ENCODE assay signal across 8 mouse cellular contexts in the genomic region with DNA sequence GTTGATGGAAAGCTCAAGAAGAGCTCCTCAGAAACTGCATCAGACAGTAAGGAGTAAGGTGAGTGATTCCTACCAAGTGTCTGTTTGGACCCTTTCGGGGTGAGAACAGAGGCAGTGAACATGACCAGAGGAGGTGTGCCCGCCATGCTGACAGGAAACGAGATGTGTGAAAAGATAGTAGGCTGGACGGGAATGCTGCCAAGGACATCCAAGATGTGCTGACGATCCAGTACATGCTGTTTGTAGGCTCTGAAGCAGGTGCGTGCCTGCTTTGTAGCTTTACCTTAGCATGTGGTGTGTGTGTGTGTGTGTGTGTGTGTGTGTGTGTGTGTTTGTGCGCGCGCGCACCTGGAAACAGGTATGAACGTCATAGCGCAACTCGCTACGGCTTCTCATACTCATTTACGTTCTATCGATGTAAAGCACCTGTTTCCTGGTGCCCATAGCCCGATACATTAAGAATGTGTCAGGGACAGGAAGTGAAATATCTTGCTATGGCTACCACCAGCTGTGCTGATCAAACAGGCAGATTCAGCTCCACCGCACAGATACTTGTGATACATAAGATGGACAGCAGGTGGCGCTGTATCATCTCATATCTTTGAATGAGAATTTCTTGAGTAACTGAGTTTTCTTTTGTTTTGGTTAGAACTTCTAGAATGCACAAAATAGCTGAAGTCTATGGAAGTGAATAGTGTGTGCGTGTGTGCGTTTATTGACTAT.
A peak's percentile ranks its signal among the peaks of the same experiment; 100 is the strongest.
DNase-seq lines count a peak whose midpoint lies in the region; ATAC-seq lines count a peak whose summit lies in the region.

No protein-coding gene starts in this region.

- no peak overlapping the region for H3K27ac ChIP-seq in heart, embryonic 11.5 days (ENCODE audit: low read depth, low read length)
- no peak overlapping the region for H3K27ac ChIP-seq in heart, embryonic 13.5 days (replicated peaks)
- H3K27ac ChIP-seq in midbrain, embryonic 11.5 days (ENCODE audit: low read depth, low read length), result no peak overlapping the region

- H3K9ac ChIP-seq in heart, embryonic 11.5 days (ENCODE audit: low read depth, low read length), result no peak overlapping the region
- H3K9ac ChIP-seq in heart, embryonic 13.5 days, result no peak overlapping the region
- no peak overlapping the region for H3K9ac ChIP-seq in midbrain, embryonic 11.5 days (ENCODE audit: low read length)

- H3K36me3 ChIP-seq in heart, embryonic 11.5 days (ENCODE audit: control insufficient read depth, insufficient read depth, low read length), result no peaks in the 10 kb centered on the region
- H3K36me3 ChIP-seq in heart, embryonic 13.5 days, result no peaks in the 10 kb centered on the region
- no peaks in the 10 kb centered on the region for H3K36me3 ChIP-seq in midbrain, embryonic 11.5 days (ENCODE audit: control insufficient read depth, insufficient read depth, low read length)

- H3K9me3 ChIP-seq in heart, embryonic 11.5 days (replicated peaks; ENCODE audit: control insufficient read depth, low read length), result no peaks in the 10 kb centered on the region
- no peaks in the 10 kb centered on the region for H3K9me3 ChIP-seq in heart, embryonic 13.5 days
- H3K9me3 ChIP-seq in midbrain, embryonic 11.5 days (ENCODE audit: control insufficient read depth, low read length), result no peaks in the 10 kb centered on the region

- no peak overlapping the region for H3K4me3 ChIP-seq in heart, embryonic 11.5 days (ENCODE audit: low read depth, low read length)
- no peak overlapping the region for H3K4me3 ChIP-seq in heart, embryonic 13.5 days
- H3K4me3 ChIP-seq in midbrain, embryonic 11.5 days (ENCODE audit: low read depth, low read length), result no peak overlapping the region

- DNase-seq in heart, adult 11 months, result peak; percentile 40
- peak; percentile 4 for DNase-seq in MEL-GATA-1-ER (ENCODE audit: extremely low read depth, low read depth)
- DNase-seq in layer of hippocampus, postnatal 14 days (ENCODE audit: low spot score in 2 of 2), result peak; percentile 52 to 60
- peak; percentile 97 for DNase-seq in midbrain, embryonic 11.5 days (ENCODE audit: low spot score, missing footprints)
- peak; percentile 17 for DNase-seq in testis, postnatal 14 days (ENCODE audit: low spot score)

- H3K27me3 ChIP-seq in heart, embryonic 11.5 days (ENCODE audit: control insufficient read depth, insufficient read depth, low read length), result no peaks in the 10 kb centered on the region
- H3K27me3 ChIP-seq in heart, embryonic 13.5 days (replicated peaks), result peaks cover 8% of the 10 kb centered on the region; the same call in 1 of the 2 replicates
- H3K27me3 ChIP-seq in midbrain, embryonic 11.5 days (ENCODE audit: control insufficient read depth, insufficient read depth, low read length), result no peaks in the 10 kb centered on the region

- no peak for ATAC-seq in heart, embryonic 11.5 days (replicated peaks; ENCODE audit: insufficient number of reproducible peaks, low FRiP score, low TSS enrichment)
- ATAC-seq in common myeloid progenitor, adult 5-6 weeks (replicated peaks; ENCODE audit: low read depth, poor library complexity, severe bottlenecking), result peak; percentile 94
- ATAC-seq in heart, embryonic 13.5 days (ENCODE audit: extremely low read depth, insufficient number of reproducible peaks, low FRiP score, low TSS enrichment), result no peak
- ATAC-seq in midbrain, embryonic 11.5 days (ENCODE audit: low FRiP score), result peak; percentile 63; the same call in 1 of the 2 replicates

- WGBS in heart, embryonic 11.5 days (ENCODE audit: insufficient replicate concordance), result 45% methylated on average over 21 of the region's 21 CpGs
- WGBS in heart, embryonic 13.5 days, result 38% methylated on average over 21 of the region's 21 CpGs
- 59% methylated on average over 21 of the region's 21 CpGs for WGBS in midbrain, embryonic 11.5 days

- no peaks in the 10 kb centered on the region for H3K4me1 ChIP-seq in heart, embryonic 11.5 days (ENCODE audit: control insufficient read depth, insufficient read depth, low read length)
- H3K4me1 ChIP-seq in heart, embryonic 13.5 days, result no peaks in the 10 kb centered on the region
- H3K4me1 ChIP-seq in midbrain, embryonic 11.5 days (ENCODE audit: control insufficient read depth, insufficient read depth, low read length), result no peaks in the 10 kb centered on the region

- no peak overlapping the region for H3K4me2 ChIP-seq in heart, embryonic 11.5 days
- H3K4me2 ChIP-seq in heart, embryonic 13.5 days, result peak overlapping the region; percentile 25; the same call in 1 of the 2 replicates
- H3K4me2 ChIP-seq in midbrain, embryonic 11.5 days, result no peak overlapping the region

Comparison
In these comparisons a context has a peak if more than half of its experiments do, and no peak if none do; other contexts are left out.
1. DNase-seq: peak in every context shown above with its lines; median percentile 97 in midbrain, embryonic 11.5 days; 56 in layer of hippocampus, postnatal 14 days; 40 in heart, adult 11 months; 17 in testis, postnatal 14 days; 4 in MEL-GATA-1-ER.
2. ATAC-seq: peak in common myeloid progenitor, adult 5-6 weeks (single experiment) and midbrain, embryonic 11.5 days (single experiment); none in heart, embryonic 11.5 days (single experiment) and heart, embryonic 13.5 days (single experiment).